23 mouse cellular contexts compared by ENCODE assay signal in the genomic region with DNA sequence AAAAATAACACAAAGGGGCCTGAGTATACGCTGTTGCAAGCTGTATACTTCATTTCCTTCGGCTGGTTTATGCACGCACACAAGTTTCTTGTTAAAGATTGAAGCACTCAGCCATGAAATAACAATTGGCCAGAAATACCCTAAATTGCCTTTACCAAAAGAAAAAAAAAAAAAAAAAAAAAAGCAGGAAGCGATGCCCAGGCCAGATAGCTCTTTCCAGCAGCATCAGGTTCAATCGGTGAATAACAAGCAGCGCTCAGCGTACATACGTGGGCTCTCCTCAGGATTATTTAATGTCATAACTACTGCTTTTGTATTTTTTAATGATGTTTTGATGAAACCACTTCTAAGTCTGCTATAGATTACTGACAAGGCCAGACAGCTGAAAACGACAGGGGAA. TPM values are rescaled to one million over a fixed set of nuclear protein-coding genes. Genes with fewer than 3 reads are reported as not detected.
A peak's percentile ranks its signal among the peaks of the same experiment; 100 is the strongest.
DNase-seq lines count a peak whose midpoint lies in the region; ATAC-seq and TF ChIP-seq lines count a peak whose summit lies in the region.
"Had no signal": no experiment of that assay in that cellular context is flagged by ENCODE, and none has a peak within 500 bp of the region (broad histone marks: within the 10 kb centered on the region; RNA-seq: fewer than 3 reads in every experiment).

No protein-coding gene starts in this region.

- H3K9me3 ChIP-seq in heart, embryonic 15.5 days (replicated peaks): no peaks in the 10 kb centered on the region
- H3K9me3 ChIP-seq in kidney, postnatal 0 days (replicated peaks; ENCODE audit: low read length): no peaks in the 10 kb centered on the region
- no peaks in the 10 kb centered on the region for H3K9me3 ChIP-seq in embryonic facial prominence, embryonic 10.5 days
- no peaks in the 10 kb centered on the region for H3K9me3 ChIP-seq in liver, postnatal 0 days (ENCODE audit: low read length)
- H3K9me3 ChIP-seq: heart, embryonic 10.5 days; hindbrain, embryonic 15.5 days; megakaryocyte, embryonic 14.5 days had no signal

- H3K4me2 ChIP-seq in heart, embryonic 15.5 days: no peak overlapping the region
- no peak overlapping the region for H3K4me2 ChIP-seq in kidney, postnatal 0 days (ENCODE audit: low read length)
- H3K4me2 ChIP-seq in liver, postnatal 0 days (ENCODE audit: low read depth, low read length): no peak overlapping the region
- H3K4me2 ChIP-seq: hindbrain, embryonic 15.5 days; lung, embryonic 14.5 days had no signal

- H3K27me3 ChIP-seq in heart, embryonic 15.5 days: no peaks in the 10 kb centered on the region
- no peaks in the 10 kb centered on the region for H3K27me3 ChIP-seq in kidney, postnatal 0 days (ENCODE audit: insufficient read depth, low read length)
- no peaks in the 10 kb centered on the region for H3K27me3 ChIP-seq in embryonic facial prominence, embryonic 10.5 days (replicated peaks; ENCODE audit: low read depth, poor library complexity, severe bottlenecking)
- no peaks in the 10 kb centered on the region for H3K27me3 ChIP-seq in liver, postnatal 0 days (ENCODE audit: insufficient read depth, low read length)
- H3K27me3 ChIP-seq in cerebellum, adult 2 months (ENCODE audit: control insufficient read depth, insufficient read depth, low read length): no peaks in the 10 kb centered on the region
- H3K27me3 ChIP-seq: hindbrain, embryonic 15.5 days; megakaryocyte, embryonic 14.5 days; Patski had no signal

- TF ChIP-seq EP300 in liver, postnatal 0 days (IDR thresholded peaks at IDR 0.05; ENCODE audit: low read depth): peak; percentile 12; the same call in 1 of the 2 replicates

- ATAC-seq in heart, embryonic 15.5 days (replicated peaks; ENCODE audit: insufficient number of reproducible peaks, insufficient read depth, low FRiP score, low read depth): no peak
- no peak for ATAC-seq in kidney, postnatal 0 days (replicated peaks; ENCODE audit: low FRiP score, low read depth)
- ATAC-seq in liver, postnatal 0 days: no peak
- ATAC-seq: activated CD4-positive, CD25-positive, alpha-beta regulatory T cell, adult 4 months; Patski had no signal

- H3K4me1 ChIP-seq in heart, embryonic 15.5 days (replicated peaks): 0 out of 2 replicates have a peak, but pooled peaks cover 3% of the 10 kb centered on the region
- H3K4me1 ChIP-seq in kidney, postnatal 0 days (replicated peaks; ENCODE audit: insufficient read depth, low read length): no peaks in the 10 kb centered on the region
- H3K4me1 ChIP-seq in embryonic facial prominence, embryonic 10.5 days: peaks cover 20% of the 10 kb centered on the region
- peaks cover 12% of the 10 kb centered on the region; the same call in 1 of the 2 replicates for H3K4me1 ChIP-seq in liver, postnatal 0 days (ENCODE audit: insufficient read depth)
- no peaks in the 10 kb centered on the region for H3K4me1 ChIP-seq in cerebellum, adult 2 months (ENCODE audit: control insufficient read depth, insufficient read depth, low read length)
- H3K4me1 ChIP-seq: hindbrain, embryonic 15.5 days had no signal

- TF ChIP-seq POLR2A in cerebellum, adult 2 months (IDR thresholded peaks at IDR 0.05; ENCODE audit: borderline replicate concordance, insufficient read depth, low read length): no peak

- 74% methylated on average over 9 of the region's 9 CpGs for WGBS in heart, embryonic 15.5 days
- 55% methylated on average over 9 of the region's 9 CpGs for WGBS in kidney, postnatal 0 days
- 80% methylated on average over 9 of the region's 9 CpGs for WGBS in embryonic facial prominence, embryonic 10.5 days
- 49% methylated on average over 9 of the region's 9 CpGs for WGBS in liver, postnatal 0 days (ENCODE audit: insufficient replicate concordance)
- WGBS in cerebellum, adult 2 months: 86% methylated on average over 9 of the region's 9 CpGs

- no peak overlapping the region for H3K4me3 ChIP-seq in heart, embryonic 15.5 days
- no peak overlapping the region for H3K4me3 ChIP-seq in kidney, postnatal 0 days (replicated peaks; ENCODE audit: low read depth, low read length)
- no peak overlapping the region for H3K4me3 ChIP-seq in embryonic facial prominence, embryonic 10.5 days
- no peak overlapping the region for H3K4me3 ChIP-seq in liver, postnatal 0 days (ENCODE audit: low read depth, low read length)
- H3K4me3 ChIP-seq in cerebellum, adult 2 months (replicated peaks; ENCODE audit: insufficient read depth, low read depth, low read length): no peak overlapping the region
- H3K4me3 ChIP-seq: heart, embryonic 10.5 days; hindbrain, embryonic 15.5 days; layer of hippocampus, adult 2 months; megakaryocyte, embryonic 14.5 days had no signal

- H3K9ac ChIP-seq in heart, embryonic 15.5 days: no peak overlapping the region
- H3K9ac ChIP-seq in kidney, postnatal 0 days (ENCODE audit: low read depth, low read length): no peak overlapping the region
- no peak overlapping the region for H3K9ac ChIP-seq in liver, postnatal 0 days (replicated peaks)
- H3K9ac ChIP-seq: hindbrain, embryonic 15.5 days; lung, embryonic 14.5 days had no signal

- no peak for TF ChIP-seq CTCF in kidney, postnatal 0 days (IDR thresholded peaks at IDR 0.05; ENCODE audit: low read depth)
- TF ChIP-seq CTCF in liver, postnatal 0 days (IDR thresholded peaks at IDR 0.05; ENCODE audit: low read depth): no peak
- TF ChIP-seq CTCF in cerebellum, adult 2 months (IDR thresholded peaks at IDR 0.05; ENCODE audit: borderline replicate concordance, insufficient read depth, low read depth, low read length): no peak

- peak overlapping the region; percentile 5; the same call in 1 of the 2 replicates for H3K27ac ChIP-seq in heart, embryonic 15.5 days
- H3K27ac ChIP-seq in kidney, postnatal 0 days: 0 out of 2 replicates have a peak overlapping the region, but pooled peaks have one; percentile 2
- 0 out of 2 replicates have a peak overlapping the region, but pooled peaks have one; percentile 14 for H3K27ac ChIP-seq in embryonic facial prominence, embryonic 10.5 days (replicated peaks)
- H3K27ac ChIP-seq in liver, postnatal 0 days (ENCODE audit: low read depth): no peak overlapping the region
- H3K27ac ChIP-seq in cerebellum, adult 2 months (ENCODE audit: insufficient read depth, low read length): no peak overlapping the region
- H3K27ac ChIP-seq: hindbrain, embryonic 15.5 days had no signal

- no peaks in the 10 kb centered on the region for H3K36me3 ChIP-seq in heart, embryonic 15.5 days
- no peaks in the 10 kb centered on the region for H3K36me3 ChIP-seq in kidney, postnatal 0 days (ENCODE audit: insufficient read depth, low read length)
- peaks cover 6% of the 10 kb centered on the region for H3K36me3 ChIP-seq in embryonic facial prominence, embryonic 10.5 days (replicated peaks)
- no peaks in the 10 kb centered on the region for H3K36me3 ChIP-seq in liver, postnatal 0 days (replicated peaks; ENCODE audit: insufficient read depth, low read length)

- DNase-seq in heart, adult 18-20 months: no peak
- DNase-seq in kidney, postnatal 0 days (ENCODE audit: low spot score): no peak
- no peak for DNase-seq in kidney, postnatal 25 days
- no peak for DNase-seq in embryonic facial prominence, embryonic 10.5 days (ENCODE audit: low spot score)
- DNase-seq in liver, postnatal 0 days: no peak
- no peak for DNase-seq in frontal cortex, postnatal 10 days (ENCODE audit: low spot score in 2 of 2)
- DNase-seq in cerebellum, adult 2 months: no peak
- DNase-seq: adrenal gland, postnatal 14 days; cerebellum, adult 18-20 months; gastrocnemius, postnatal 10 days; kidney, adult 18-20 months; left cerebral cortex, postnatal 4 days had no signal

RNA-seq across cellular contexts. Expression of gene Pon1, which starts 28.9 kb away (rescaled TPM):
- polyA plus RNA-seq in heart, embryonic 15.5 days (2015; fragmentation: Nextera tagmentation; extraction: Ambion mirVana): not detected in 2 replicates
- 1 to 10 TPM in 1 of 2 experiments, under 1 TPM in 1; 0.30 to 1.4 TPM for total RNA-seq in heart, adult 18-20 months (2021)
- polyA plus RNA-seq in kidney, postnatal 0 days (2015; fragmentation: Nextera tagmentation; extraction: Ambion mirVana): 0.09 and 0.54 TPM in 2 replicates
- 0.25 TPM in 1 of 2 replicates, not detected in the other for polyA plus RNA-seq in embryonic facial prominence, embryonic 10.5 days (2016; fragmentation: Nextera tagmentation; extraction: Ambion mirVana)
- polyA plus RNA-seq in liver, postnatal 0 days (2015; fragmentation: Nextera tagmentation; extraction: Ambion mirVana): 503 and 548 TPM in 2 replicates
- not detected in 2 replicates for polyA plus RNA-seq in cerebellum, adult 2 months (2012; rRNA removed)
- total RNA-seq: layer of hippocampus, adult 2 months; left cerebral cortex, adult 18-20 months; left cerebral cortex, postnatal 4 days had no signal
- polyA plus RNA-seq: activated CD4-positive, CD25-positive, alpha-beta regulatory T cell, adult 4 months; cortical plate, adult 2 months; lung, embryonic 14.5 days; midbrain, postnatal 0 days; Patski had no signal

Comparison
In these comparisons a context has a peak if more than half of its experiments do, and no peak if none do; other contexts are left out.
1. H3K27ac ChIP-seq: peak in heart, embryonic 15.5 days (single experiment), kidney, postnatal 0 days (single experiment) and embryonic facial prominence, embryonic 10.5 days (single experiment); none in liver, postnatal 0 days (single experiment) and cerebellum, adult 2 months (single experiment).
2. RNA of gene Pon1, which starts 28.9 kb away (polyA plus RNA-seq): 503 to 548 TPM in liver, postnatal 0 days; 0.25 TPM in embryonic facial prominence, embryonic 10.5 days, 0.09 to 0.54 TPM in kidney, postnatal 0 days, not detected in cerebellum, adult 2 months and not detected in heart, embryonic 15.5 days; every median in the first group is over 100 times any median in the second.